Comparison of ENCODE assay signal across 9 mouse cellular contexts in the genomic region with DNA sequence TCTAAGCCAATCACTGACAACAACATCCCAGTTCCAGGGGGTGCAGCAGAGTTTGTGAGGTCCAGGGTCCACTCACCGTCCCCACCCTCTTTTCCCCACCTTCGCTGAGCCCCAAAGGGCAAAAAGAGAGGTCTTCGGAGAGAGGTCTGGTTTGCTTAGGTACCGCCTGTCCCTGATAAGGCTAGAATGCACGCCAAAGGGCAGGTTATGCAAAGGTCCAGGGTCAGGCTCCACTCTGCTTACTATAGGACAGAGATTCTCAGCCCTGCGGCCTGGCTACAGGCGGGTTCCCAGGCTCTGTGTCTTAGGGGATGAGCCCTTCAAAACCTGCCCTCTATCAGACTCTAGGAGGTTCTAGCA. TPM values are rescaled to one million over a fixed set of nuclear protein-coding genes. Genes with fewer than 3 reads are reported as not detected.
A peak's percentile ranks its signal among the peaks of the same experiment; 100 is the strongest.
DNase-seq lines count a peak whose midpoint lies in the region; ATAC-seq and TF ChIP-seq lines count a peak whose summit lies in the region.
"Had no signal": no experiment of that assay in that cellular context is flagged by ENCODE, and none has a peak within 500 bp of the region (broad histone marks: within the 10 kb centered on the region; RNA-seq: fewer than 3 reads in every experiment).

No protein-coding gene starts in this region.

- H3K36me3 ChIP-seq in embryonic facial prominence, embryonic 15.5 days: no peaks in the 10 kb centered on the region
- H3K36me3 ChIP-seq in limb, embryonic 11.5 days (ENCODE audit: control insufficient read depth, insufficient read depth, low read length): no peaks in the 10 kb centered on the region
- H3K36me3 ChIP-seq in myocyte (ENCODE audit: control insufficient read depth, insufficient read depth): no peaks in the 10 kb centered on the region

- H3K4me2 ChIP-seq in embryonic facial prominence, embryonic 15.5 days (replicated peaks): peak overlapping the region; percentile 80
- peak overlapping the region; percentile 66 for H3K4me2 ChIP-seq in limb, embryonic 11.5 days (ENCODE audit: low read depth, severe bottlenecking)
- H3K4me2 ChIP-seq in myocyte (ENCODE audit: low read depth): peak overlapping the region; percentile 43

- peak overlapping the region; percentile 57 for H3K4me3 ChIP-seq in embryonic facial prominence, embryonic 15.5 days (replicated peaks)
- H3K4me3 ChIP-seq in limb, embryonic 11.5 days (ENCODE audit: low read depth, low read length): peak overlapping the region; percentile 35
- H3K4me3 ChIP-seq in myocyte: peak overlapping the region; percentile 11

- H3ac ChIP-seq in myocyte (ENCODE audit: control insufficient read depth, insufficient read length): no peak overlapping the region

- no peaks in the 10 kb centered on the region for H3K9me3 ChIP-seq in embryonic facial prominence, embryonic 15.5 days (replicated peaks)
- no peaks in the 10 kb centered on the region for H3K9me3 ChIP-seq in limb, embryonic 11.5 days (ENCODE audit: control insufficient read depth, low read length)

- H3K27ac ChIP-seq in embryonic facial prominence, embryonic 15.5 days (replicated peaks): peak overlapping the region; percentile 89
- no peak overlapping the region for H3K27ac ChIP-seq in limb, embryonic 11.5 days (replicated peaks; ENCODE audit: low read depth, low read length)

- ATAC-seq in embryonic facial prominence, embryonic 15.5 days (ENCODE audit: insufficient number of reproducible peaks, low FRiP score, low TSS enrichment, low read depth): no peak
- ATAC-seq in limb, embryonic 11.5 days (ENCODE audit: insufficient number of reproducible peaks, low FRiP score, low TSS enrichment, low read depth): peak; percentile 39; the same call in 1 of the 2 replicates
- ATAC-seq in monocyte, adult 5-6 weeks (replicated peaks; ENCODE audit: insufficient number of reproducible peaks, low FRiP score, low TSS enrichment, poor library complexity, severe bottlenecking): no peak
- no peak for ATAC-seq in megakaryocyte, adult 5-6 weeks (ENCODE audit: poor library complexity, severe bottlenecking)

- H3K9ac ChIP-seq in embryonic facial prominence, embryonic 15.5 days: peak overlapping the region; percentile 50
- peak overlapping the region; percentile 53 for H3K9ac ChIP-seq in limb, embryonic 11.5 days (ENCODE audit: low read length)

- TF ChIP-seq POLR2A in myocyte (IDR thresholded peaks at IDR 0.05; ENCODE audit: insufficient read length, low read depth): no peak

- 26% methylated on average over 7 of the region's 7 CpGs for WGBS in embryonic facial prominence, embryonic 15.5 days
- WGBS in limb, embryonic 11.5 days: 19% methylated on average over 7 of the region's 7 CpGs

- H3K4me1 ChIP-seq in embryonic facial prominence, embryonic 15.5 days: peaks cover 32% of the 10 kb centered on the region
- 0 out of 2 replicates have a peak, but pooled peaks cover 2% of the 10 kb centered on the region for H3K4me1 ChIP-seq in limb, embryonic 11.5 days (ENCODE audit: control insufficient read depth, insufficient read depth, low read length)

- H3K79me2 ChIP-seq in myocyte (ENCODE audit: control insufficient read depth, insufficient read depth): no peaks in the 10 kb centered on the region

- no peaks in the 10 kb centered on the region for H3K27me3 ChIP-seq in embryonic facial prominence, embryonic 15.5 days
- H3K27me3 ChIP-seq in limb, embryonic 11.5 days (ENCODE audit: control insufficient read depth, insufficient read depth, low read length): no peaks in the 10 kb centered on the region
- H3K27me3 ChIP-seq in myocyte (ENCODE audit: control insufficient read depth, insufficient read depth, insufficient read length): no peaks in the 10 kb centered on the region

- peak; percentile 65 for DNase-seq in kidney, adult 11 months
- no peak for DNase-seq in kidney, postnatal 4 days
- DNase-seq in limb, embryonic 11.5 days (ENCODE audit: low spot score): peak; percentile 27
- DNase-seq in c-Kit-positive CD71-positive TER-119-positive erythroid progenitor cells, embryonic 14.5 days (ENCODE audit: low spot score): no peak

TF ChIP-seq in myocyte, 11 proteins besides CTCF, POLR2A, EP300 and RAD21:
- TF ChIP-seq CEBPB (IDR thresholded peaks at IDR 0.05; ENCODE audit: insufficient read depth, poor library complexity, severe bottlenecking) (no peak), MYOG (IDR thresholded peaks at IDR 0.05; ENCODE audit: control insufficient read depth in 1 of 3, insufficient read depth in 1 of 3, insufficient read length in 2 of 3, low read depth in 2 of 3) (no peak), REST (IDR thresholded peaks at IDR 0.05; ENCODE audit: insufficient read depth, insufficient read length) (no peak), TCF12 (IDR thresholded peaks at IDR 0.05; ENCODE audit: insufficient read depth, poor library complexity, severe bottlenecking) (no peak), MYOD1 (IDR thresholded peaks at IDR 0.05; ENCODE audit: control insufficient read depth in 1 of 3, insufficient read length in 2 of 3, low read depth in 2 of 3) (no peak), USF1 (IDR thresholded peaks at IDR 0.05; ENCODE audit: low read depth) (no peak), POLR2AphosphoS2 (IDR thresholded peaks at IDR 0.05; ENCODE audit: insufficient read length, low read depth) (no peak), SRF (IDR thresholded peaks at IDR 0.05; ENCODE audit: control insufficient read depth, insufficient read length, low read depth) (no peak), E2F4 (IDR thresholded peaks at IDR 0.05; ENCODE audit: insufficient read depth) (no peak), TCF3 (IDR thresholded peaks at IDR 0.05; ENCODE audit: insufficient read length, low read depth) (no peak), MAX (IDR thresholded peaks at IDR 0.05; ENCODE audit: low read depth) (no peak)
TF ChIP-seq in myocyte: peak in this region for 0.

RNA-seq across cellular contexts. Expression of a gene that starts 0.6 kb away (rescaled TPM):
- polyA plus RNA-seq in embryonic facial prominence, embryonic 15.5 days (2015; fragmentation: Nextera tagmentation; extraction: Ambion mirVana): 12.2 and 12.3 TPM in 2 replicates
- polyA plus RNA-seq in limb, embryonic 11.5 days (2014; fragmentation: Nextera tagmentation; extraction: Ambion mirVana): 1.6 and 1.7 TPM in 2 replicates
- 2.4 TPM for polyA plus RNA-seq in myocyte (2012; fragmentation: generic; extraction: Trizol)
- 0.57 to 2.1 TPM in 2 of 3 replicates, not detected in the other for total RNA-seq in monocyte, adult 5-6 weeks (2017)
- 0.39 TPM in 1 of 2 replicates, not detected in the other for total RNA-seq in megakaryocyte, adult 5-6 weeks (2015)
- total RNA-seq in megakaryocyte, adult 5-6 weeks (2017): 0.37 TPM in 1 of 2 replicates, not detected in the other
- total RNA-seq: MEL had no signal

RNA-seq across cellular contexts. Expression of a gene that starts 14.3 kb away (rescaled TPM):
- not detected in 2 replicates for polyA plus RNA-seq in embryonic facial prominence, embryonic 15.5 days (2015; fragmentation: Nextera tagmentation; extraction: Ambion mirVana)
- polyA plus RNA-seq in limb, embryonic 11.5 days (2014; fragmentation: Nextera tagmentation; extraction: Ambion mirVana): not detected in 2 replicates
- not detected for polyA plus RNA-seq in myocyte (2012; fragmentation: generic; extraction: Trizol)
- not detected in 3 replicates for total RNA-seq in monocyte, adult 5-6 weeks (2017)
- not detected in 2 replicates for total RNA-seq in megakaryocyte, adult 5-6 weeks (2015)
- total RNA-seq in megakaryocyte, adult 5-6 weeks (2017): not detected in 2 replicates
- total RNA-seq: MEL had no signal

RNA-seq across cellular contexts. Expression of a gene that starts 25.4 kb away (rescaled TPM):
- 314 and 320 TPM in 2 replicates for polyA plus RNA-seq in embryonic facial prominence, embryonic 15.5 days (2015; fragmentation: Nextera tagmentation; extraction: Ambion mirVana)
- polyA plus RNA-seq in limb, embryonic 11.5 days (2014; fragmentation: Nextera tagmentation; extraction: Ambion mirVana): 276 and 278 TPM in 2 replicates
- polyA plus RNA-seq in myocyte (2012; fragmentation: generic; extraction: Trizol): 517 TPM
- total RNA-seq in monocyte, adult 5-6 weeks (2017): 139 to 263 TPM (median 256 TPM) in 3 replicates
- 254 and 294 TPM in 2 replicates for total RNA-seq in megakaryocyte, adult 5-6 weeks (2015)
- total RNA-seq in megakaryocyte, adult 5-6 weeks (2017): 138 and 158 TPM in 2 replicates

RNA-seq across cellular contexts. Expression of a gene that starts 27.5 kb away (rescaled TPM):
- not detected in 2 replicates for polyA plus RNA-seq in embryonic facial prominence, embryonic 15.5 days (2015; fragmentation: Nextera tagmentation; extraction: Ambion mirVana)
- not detected in 2 replicates for polyA plus RNA-seq in limb, embryonic 11.5 days (2014; fragmentation: Nextera tagmentation; extraction: Ambion mirVana)
- polyA plus RNA-seq in myocyte (2012; fragmentation: generic; extraction: Trizol): not detected
- total RNA-seq in monocyte, adult 5-6 weeks (2017): not detected in 3 replicates
- total RNA-seq in megakaryocyte, adult 5-6 weeks (2015): not detected in 2 replicates
- not detected in 2 replicates for total RNA-seq in megakaryocyte, adult 5-6 weeks (2017)
- total RNA-seq: MEL had no signal

RNA-seq across cellular contexts. Expression of a gene that starts 40.7 kb away (rescaled TPM):
- 264 and 279 TPM in 2 replicates for polyA plus RNA-seq in embryonic facial prominence, embryonic 15.5 days (2015; fragmentation: Nextera tagmentation; extraction: Ambion mirVana)
- 220 and 233 TPM in 2 replicates for polyA plus RNA-seq in limb, embryonic 11.5 days (2014; fragmentation: Nextera tagmentation; extraction: Ambion mirVana)
- 665 TPM for polyA plus RNA-seq in myocyte (2012; fragmentation: generic; extraction: Trizol)
- total RNA-seq in monocyte, adult 5-6 weeks (2017): 57.5 to 129 TPM (median 113 TPM) in 3 replicates
- 226 and 229 TPM in 2 replicates for total RNA-seq in megakaryocyte, adult 5-6 weeks (2015)
- 123 and 170 TPM in 2 replicates for total RNA-seq in megakaryocyte, adult 5-6 weeks (2017)

Comparison
In these comparisons a context has a peak if more than half of its experiments do, and no peak if none do; other contexts are left out.
1. DNase-seq: peak in kidney, adult 11 months (single experiment) and limb, embryonic 11.5 days (single experiment); none in kidney, postnatal 4 days (0 of 2) and c-Kit-positive CD71-positive TER-119-positive erythroid progenitor cells, embryonic 14.5 days (single experiment).
2. Peak in every context shown above with its lines, with median percentiles within 50 percentile points of each other: H3K4me2 ChIP-seq and H3K4me3 ChIP-seq.